Mouse (Mus musculus) CH12.LX (cell line): ENCODE results near the gene Megf11. TPM values are rescaled to one million over a fixed set of nuclear protein-coding genes. Genes with fewer than 3 reads are reported as not detected.

Experiments used
- DNase-seq: peaks from one replicate; pipeline ENCODE4 v3.0.0-alpha.2; 2013; ENCODE audit errors: extremely low read depth
- H3K27ac ChIP-seq: 2 replicates; pipeline ENCODE4 v1.5.1; 2012; ENCODE audit warnings: low read depth, mild to moderate bottlenecking, control low read depth, moderate library complexity; ENCODE audit not compliant: insufficient read depth
- H3K27me3 ChIP-seq: replicated peaks from 2 replicates; pipeline ENCODE3; 2012; ENCODE audit warnings: inconsistent platforms
- H3K36me3 ChIP-seq, 2 experiments: replicated peaks in 1 of 2; 2 replicates each; pipeline versions ENCODE3 to v1.6.1; 2012; ENCODE audit warnings: inconsistent platforms in 1 of 2, low read length in 1 of 2, mild to moderate bottlenecking in 1 of 2, mixed read lengths in 1 of 2, moderate library complexity in 1 of 2; ENCODE audit not compliant: control insufficient read depth in 1 of 2, insufficient read depth in 1 of 2
- H3K4me1 ChIP-seq, 2 experiments: 2 replicates each; pipeline ENCODE4 v1.6.1; 2012; ENCODE audit warnings: inconsistent platforms in 1 of 2, moderate library complexity in 1 of 2; ENCODE audit not compliant: insufficient read depth in 2 of 2, control insufficient read depth in 1 of 2
- H3K4me2 ChIP-seq: 2 replicates; pipeline ENCODE4 v1.6.1; 2012; ENCODE audit warnings: low read depth, mild to moderate bottlenecking, control low read depth; ENCODE audit not compliant: poor library complexity, insufficient read depth, severe bottlenecking
- H3K4me3 ChIP-seq, 3 experiments: fragments of 150-350 bp in 1 of 3; sonication (generic) in 1 of 3; replicated peaks in 1 of 3; 2 replicates each; pipeline versions ENCODE3 to v1.5.1; 2011 to 2012; ENCODE audit warnings: low read depth in 2 of 3, low read length in 2 of 3, mild to moderate bottlenecking in 2 of 3, moderate library complexity in 2 of 3, control low read depth in 1 of 3, improper control_type of control experiment in 1 of 3, inconsistent platforms in 1 of 3, mixed read lengths in 1 of 3; ENCODE audit not compliant: poor library complexity in 1 of 3
- H3K79me2 ChIP-seq: replicated peaks from 2 replicates; pipeline ENCODE4 v1.6.1; 2012; ENCODE audit warnings: mild to moderate bottlenecking, moderate library complexity; ENCODE audit not compliant: control insufficient read depth, poor library complexity, insufficient read depth, severe bottlenecking; ENCODE audit errors: extremely low read depth
- H3K9ac ChIP-seq: 2 replicates; pipeline ENCODE4 v1.6.1; 2012; ENCODE audit warnings: low read depth, mild to moderate bottlenecking, control low read depth, moderate library complexity; ENCODE audit not compliant: insufficient read depth
- H3K9me3 ChIP-seq: replicated peaks from 2 replicates; pipeline ENCODE3; 2012; ENCODE audit warnings: low read length, inconsistent platforms, mixed read lengths
- BHLHE40 ChIP-seq: IDR thresholded peaks from 2 replicates; pipeline ENCODE4 v1.6.1; 2011; ENCODE audit warnings: mild to moderate bottlenecking, low read depth, low read length, improper control_type of control experiment
- ELF1 ChIP-seq: IDR thresholded peaks from 2 replicates; pipeline ENCODE4 v1.6.1; 2014; ENCODE audit warnings: low read depth, mild to moderate bottlenecking, inconsistent platforms, low read length, improper control_type of control experiment
- EP300 ChIP-seq: IDR thresholded peaks from 2 replicates; pipeline ENCODE4 v1.6.1; 2011; ENCODE audit warnings: low read length, improper control_type of control experiment
- ETS1 ChIP-seq: conservative IDR thresholded peaks from 2 replicates; pipeline ENCODE4 v1.6.1; 2012; ENCODE audit warnings: low read depth, mild to moderate bottlenecking, inconsistent platforms, low read length, improper control_type of control experiment, moderate library complexity
- IRF4 ChIP-seq: IDR thresholded peaks from 2 replicates; pipeline ENCODE4 v1.6.1; 2014; ENCODE audit warnings: low read depth, mild to moderate bottlenecking, inconsistent platforms, low read length, improper control_type of control experiment
- JUN ChIP-seq: IDR thresholded peaks from 2 replicates; pipeline ENCODE4 v1.6.1; 2011; ENCODE audit warnings: low read depth, mild to moderate bottlenecking, low read length, improper control_type of control experiment, moderate library complexity; ENCODE audit not compliant: insufficient read depth
- MAFK ChIP-seq: IDR thresholded peaks from 2 replicates; pipeline ENCODE4 v1.6.1; 2011; ENCODE audit warnings: low read length, improper control_type of control experiment; ENCODE audit not compliant: insufficient replicate concordance
- MAX ChIP-seq: IDR thresholded peaks from 2 replicates; pipeline ENCODE4 v1.6.1; 2011; ENCODE audit warnings: low read length, improper control_type of control experiment
- MAZ ChIP-seq: IDR thresholded peaks from 2 replicates; pipeline ENCODE4 v1.6.1; 2012; ENCODE audit warnings: low read depth, mild to moderate bottlenecking, inconsistent platforms, low read length, improper control_type of control experiment, moderate library complexity
- MEF2A ChIP-seq: IDR thresholded peaks from 2 replicates; pipeline ENCODE4 v1.6.1; 2014; ENCODE audit warnings: low read depth, mild to moderate bottlenecking, inconsistent platforms, low read length, improper control_type of control experiment, borderline replicate concordance
- POLR2A ChIP-seq: IDR thresholded peaks from 2 replicates; pipeline ENCODE4 v1.6.1; 2011; ENCODE audit warnings: low read depth, mild to moderate bottlenecking, improper control_type of control experiment, low read length
- SMC3 ChIP-seq: IDR thresholded peaks from 2 replicates; pipeline ENCODE4 v1.6.1; 2011; ENCODE audit warnings: low read depth, low read length, improper control_type of control experiment
- TCF12 ChIP-seq: IDR thresholded peaks from 2 replicates; pipeline ENCODE4 v1.6.1; 2014; ENCODE audit warnings: low read depth, mild to moderate bottlenecking, inconsistent platforms, low read length, improper control_type of control experiment
- USF1 ChIP-seq: IDR thresholded peaks from 2 replicates; pipeline ENCODE4 v1.6.1; 2014; ENCODE audit warnings: low read depth, mild to moderate bottlenecking, inconsistent platforms, low read length, improper control_type of control experiment
- USF2 ChIP-seq: conservative IDR thresholded peaks from 2 replicates; pipeline ENCODE4 v1.6.1; 2011; ENCODE audit warnings: low read depth, low read length, improper control_type of control experiment
- ZMIZ1 ChIP-seq: IDR thresholded peaks from 2 replicates; pipeline ENCODE4 v1.6.1; 2012; ENCODE audit warnings: low read depth, mild to moderate bottlenecking, inconsistent platforms, low read length, improper control_type of control experiment
- dilution Hi-C: fragments of 300-500 bp; cut with MboI; formaldehyde crosslinking; loops from 2 replicates; pipeline ENCODE4 v1.14.3; 2020; ENCODE audit warnings: low sequenced_read_pairs; ENCODE audit not compliant: extremely low pct_unique_long_range_greater_than_20kb, extremely low pct_ligation_motif_present
- in situ Hi-C: fragments of 300-500 bp; cut with MboI; formaldehyde crosslinking; loops from 3 replicates; pipeline ENCODE4 v1.14.3; 2019; ENCODE audit warnings: low sequenced_read_pairs, low pct_ligation_motif_present, low pct_unique_long_range_greater_than_20kb, mixed read lengths
- polyA plus RNA-seq: library from polyadenylated mRNA; unstranded; fragments of >175 nt; gene quantifications from 2 replicates; pipeline ENCODE4 v1.2.1, GENCODE M21; 2012; ENCODE audit warnings: low read depth; ENCODE audit not compliant: insufficient read length
- total RNA-seq, 2 experiments: library from RNA; depleted of rRNA; stranded (reverse); fragments of 300-350 nt in 1 of 2; fragments of >200 nt in 1 of 2; gene quantifications; 2 replicates each; pipeline ENCODE4 v1.2.3; 2012 to 2014

Megf11 gene
- total and polyA plus RNA-seq, 3 experiments, result 0.04 to 0.59 TPM; not detected in 1

- dilution Hi-C loops (no loop called here), in situ Hi-C loops (no loop called here)
- Histone ChIP-seq H3K27me3 (no peaks in the 10 kb centered on the region), H3K4me2 (no peak overlapping the region), H3K36me3 (peaks cover 0 to 2% of the 10 kb centered on the region in 2 experiments), H3K4me3 (no peak overlapping the region), H3K79me2 (peaks cover 23% of the 10 kb centered on the region), H3K4me1 (peaks cover 20 to 56% of the 10 kb centered on the region in 2 experiments), H3K9ac (no peak overlapping the region), H3K9me3 (no peaks in the 10 kb centered on the region), H3K27ac (no peak overlapping the region)
- no peak for TF ChIP-seq IRF4
- TF ChIP-seq USF2, result no peak
- TF ChIP-seq TCF12, result no peak
- no peak for TF ChIP-seq USF1
- no peak for DNase-seq
These were observed 353.6 kb downstream of the Megf11 start for GRCm38 (mm10) chr9:64739001-64739400.

GRCm38 (mm10) chr9:64742453-64742852 is 357.0 kb downstream of the Megf11 start:
- no peaks in the 10 kb centered on the region for H3K79me2 ChIP-seq
- in situ Hi-C loops, result no loop called here
- TF ChIP-seq EP300, result peak; percentile 88
- TF ChIP-seq ELF1, result 0 out of 2 replicates have a peak, but pooled peaks have one; percentile 2
- no peak for TF ChIP-seq ZMIZ1
- 0 out of 2 replicates have a peak, but pooled peaks have one; percentile 69 for TF ChIP-seq MEF2A
- peak; percentile 73 for TF ChIP-seq IRF4
- TF ChIP-seq POLR2A, result no peak
- TF ChIP-seq SMC3, result 0 out of 2 replicates have a peak, but pooled peaks have one; percentile 8
- TF ChIP-seq MAX, result no peak
- TF ChIP-seq MAZ, result no peak
- TF ChIP-seq BHLHE40, result peak; percentile 61
- TF ChIP-seq ETS1, result peak; percentile 78
- TF ChIP-seq JUN, result no peak
- TF ChIP-seq TCF12, result peak; percentile 93
- no peak for TF ChIP-seq MAFK
- H3K36me3 ChIP-seq, result no peaks in the 10 kb centered on the region
- H3K9ac ChIP-seq, result no peak overlapping the region
- H3K9me3 ChIP-seq, result no peaks in the 10 kb centered on the region
- H3K4me3 ChIP-seq, result no peak overlapping the region
- H3K27me3 ChIP-seq, result no peaks in the 10 kb centered on the region
- peak overlapping the region; percentile 21; the same call in 1 of the 2 replicates for H3K4me2 ChIP-seq
- H3K4me1 ChIP-seq, result peaks cover 17 to 50% of the 10 kb centered on the region in 2 experiments
- H3K27ac ChIP-seq, result no peak overlapping the region
- peak; percentile 84 for DNase-seq
- dilution Hi-C loops, result no loop called here
